Mouse (Mus musculus) spleen, adult 2 months (tissue): Measurements from ENCODE around the gene Kcnab1.

Experiments
- CTCF ChIP-seq: fragments of 200-500 bp; IDR thresholded peaks from 2 replicates; pipeline ENCODE4 v1.5.1; 2011; ENCODE audit warnings: mild to moderate bottlenecking, inconsistent platforms; ENCODE audit not compliant: insufficient read depth, insufficient read length, insufficient replicate concordance; ENCODE audit errors: extremely low read depth
- POLR2A ChIP-seq: fragments of 200-500 bp; IDR thresholded peaks from 2 replicates; pipeline ENCODE4 v1.6.1; 2011; ENCODE audit warnings: low read depth, low read length, inconsistent platforms

GRCm38 (mm10) chr3:65416571-65416970, 307.4 kb downstream of the Kcnab1 start:
- TF ChIP-seq CTCF (no peak), POLR2A (no peak)
